Mouse (Mus musculus): Measurements from ENCODE around the gene Arnt. TPM values are rescaled to one million over a fixed set of nuclear protein-coding genes. Genes with fewer than 3 reads are reported as not detected.

The Arnt gene
- polyA plus RNA-seq, 2 experiments from 2014 or later, result 38.3 to 49.0 TPM

GRCm38 (mm10) chr3:95529814-95530213, 95.6 kb downstream of the Arnt start:
- no peak for ATAC-seq

- no peak for ATAC-seq
Measured at GRCm38 (mm10) chr3:95531025-95531424, 96.8 kb downstream of the Arnt start.

GRCm38 (mm10) chr3:95533364-95533763, 99.2 kb downstream of the Arnt start:
- no peak for ATAC-seq

- no peak for ATAC-seq
Measured at GRCm38 (mm10) chr3:95534927-95535326, 100.7 kb downstream of the Arnt start.

- ATAC-seq, result no peak
Measured at GRCm38 (mm10) chr3:95538936-95539335, 104.7 kb downstream of the Arnt start.

- ATAC-seq, result no peak
Measured at GRCm38 (mm10) chr3:95539837-95540236, 105.6 kb downstream of the Arnt start.

- peak; percentile 74 for ATAC-seq
Measured at GRCm38 (mm10) chr3:95541186-95541585, 107.0 kb downstream of the Arnt start.

GRCm38 (mm10) chr3:95542171-95542570, 108.0 kb downstream of the Arnt start:
- peak; percentile 19 for ATAC-seq

- ATAC-seq, result no peak
Measured at GRCm38 (mm10) chr3:95542981-95543380, 108.8 kb downstream of the Arnt start.

Other genes starting within 250 kb of the Arnt start
- gene Gabpb2, start 216.5 kb upstream of the Arnt start, polyA plus RNA-seq (2017; shearing (Covaris generic)), result 10 to 100 TPM; 31.0 to 37.1 TPM
- 100 to 1,000 TPM; 218 to 256 TPM for gene Cdc42se1, start 205.7 kb upstream of the Arnt start, polyA plus RNA-seq (2017; shearing (Covaris generic))
- gene Mllt11, start 202.2 kb upstream of the Arnt start, polyA plus RNA-seq (2017; shearing (Covaris generic)), result 10 to 100 TPM; 19.0 to 24.1 TPM
- 1 to 10 TPM in 1 of 2 experiments, under 1 TPM in 1; 0.65 to 1.1 TPM for gene Gm128, start 192.8 kb upstream of the Arnt start, polyA plus RNA-seq (2017; shearing (Covaris generic))
- gene Bnipl, start 183.2 kb upstream of the Arnt start, polyA plus RNA-seq (2017; shearing (Covaris generic)), result not detected
- gene Mindy1, start 153.0 kb upstream of the Arnt start, polyA plus RNA-seq (2017; shearing (Covaris generic)), result 10 to 100 TPM; 22.1 to 25.3 TPM
- 10 to 100 TPM in 1 of 2 experiments, 1 to 10 TPM in 1; 6.3 to 10.1 TPM for gene Prune1, start 152.3 kb upstream of the Arnt start, polyA plus RNA-seq (2017; shearing (Covaris generic))
- gene Anxa9, start 127.2 kb upstream of the Arnt start, polyA plus RNA-seq (2017; shearing (Covaris generic)), result 1 to 10 TPM in 1 of 2 experiments, under 1 TPM in 1; 0.42 to 1.1 TPM
- gene Cers2, start 119.6 kb upstream of the Arnt start, polyA plus RNA-seq (2017; shearing (Covaris generic)), result 100 to 1,000 TPM; 168 to 244 TPM
- 10 to 100 TPM; 20.2 to 26.6 TPM for gene Setdb1, start 77.2 kb upstream of the Arnt start, polyA plus RNA-seq (2017; shearing (Covaris generic))
- gene 4930558C23Rik, start 31.5 kb upstream of the Arnt start, polyA plus RNA-seq (2017; shearing (Covaris generic)), result not detected
- gene Ctsk, start 64.9 kb downstream of the Arnt start, polyA plus RNA-seq (2017; shearing (Covaris generic)), result 1 to 10 TPM in 1 of 2 experiments, not detected in 1; 1.1 TPM
- 100 to 1,000 TPM; 433 to 466 TPM for gene Ctss, start 92.4 kb downstream of the Arnt start, polyA plus RNA-seq (2017; shearing (Covaris generic))
- not detected for gene Hormad1, start 125.3 kb downstream of the Arnt start, polyA plus RNA-seq (2017; shearing (Covaris generic))
- gene Golph3l, start 154.5 kb downstream of the Arnt start, polyA plus RNA-seq (2017; shearing (Covaris generic)), result 10 to 100 TPM; 24.6 to 29.6 TPM
- gene Ensa, start 190.6 kb downstream of the Arnt start, polyA plus RNA-seq (2017; shearing (Covaris generic)), result 10 to 100 TPM; 81.6 to 97.8 TPM
- 10 to 100 TPM; 61.0 to 96.6 TPM for gene Mcl1, start 224.4 kb downstream of the Arnt start, polyA plus RNA-seq (2017; shearing (Covaris generic))

Data from CD4-positive, CD25-positive, alpha-beta regulatory T cell, adult 4 months (primary cell).